Mouse (Mus musculus) layer of hippocampus, adult 6 months (tissue): ENCODE measurements around the gene Vmn2r14. TPM values are rescaled to one million over a fixed set of nuclear protein-coding genes. Genes with fewer than 3 reads are reported as not detected.

Experiments used
- long read RNA-seq, 2 experiments: library from polyadenylated mRNA; unstranded; transcript quantifications; one replicate each; pipeline ENCODE4 v2.0.0; 2019 to 2020
- polyA plus RNA-seq: library from polyadenylated mRNA; unstranded; fragments of <200 nt; fragmentation: Nextera tagmentation; gene quantifications from 2 replicates; pipeline ENCODE4 v1.2.3, GENCODE M21; 2021

Gene Vmn2r14
- polyA plus RNA-seq = not detected in 2 replicates
- long read RNA-seq, experiment 1 = 0 reads
- long read RNA-seq, experiment 2 = 0 reads

DNA sequence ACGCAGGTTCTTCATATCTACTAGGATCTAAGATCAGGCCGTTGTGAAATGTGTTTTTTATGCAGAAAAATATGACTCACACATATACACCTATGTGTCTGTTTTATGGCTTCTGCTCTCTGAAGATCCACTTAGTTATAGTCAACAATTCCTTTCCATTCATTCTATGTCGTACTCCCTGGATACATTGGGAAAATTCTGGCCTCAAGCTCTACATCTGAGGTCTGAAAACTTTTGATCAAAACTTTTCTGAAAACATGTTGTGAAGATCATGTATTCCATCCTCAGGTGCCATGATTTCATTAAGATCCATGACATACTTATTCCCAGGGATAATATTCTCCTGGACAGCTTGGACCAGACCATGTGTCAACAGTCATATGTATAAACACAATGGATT, at the start of gene Vmn2r14:
TSS of gene Vmn2r14 (minus strand) at position 101 of the 400 bp plus-strand sequence.

DNA sequence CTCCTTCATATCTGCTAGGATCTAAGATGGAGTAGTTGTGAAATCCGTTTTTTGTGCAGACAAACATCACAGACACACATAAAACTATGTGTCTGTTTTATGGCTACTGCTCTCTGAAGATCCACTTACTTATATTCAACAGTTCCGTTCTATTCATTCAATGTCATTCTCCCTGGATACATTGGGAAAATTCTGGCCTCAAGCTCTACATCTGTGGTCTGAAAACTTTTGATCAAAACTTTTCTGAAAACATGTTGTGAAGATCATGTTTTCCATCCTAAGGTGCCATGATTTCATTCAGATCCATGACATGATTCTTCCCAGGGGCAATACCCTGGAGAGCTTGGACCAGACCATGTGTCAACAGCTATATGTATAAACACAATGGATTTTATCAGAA, 32.4 kb downstream of the Vmn2r14 start, which contains the start of gene Vmn2r13:
TSS of gene Vmn2r13 (minus strand) at position 101 of the 400 bp plus-strand sequence.

Other genes with a start within 250 kb of the Vmn2r14 start
- gene Vmn2r10, start 218.2 kb downstream of the Vmn2r14 start, polyA plus RNA-seq = not detected in 2 replicates
- not detected in 2 replicates for gene Vmn2r11, start 165.1 kb downstream of the Vmn2r14 start, polyA plus RNA-seq
- not detected in 2 replicates for gene Vmn2r12, start 126.8 kb downstream of the Vmn2r14 start, polyA plus RNA-seq
- gene Vmn2r13, start 32.5 kb downstream of the Vmn2r14 start, polyA plus RNA-seq = not detected in 2 replicates
- gene Vmn2r15, start 72.9 kb upstream of the Vmn2r14 start, polyA plus RNA-seq = not detected in 2 replicates
- not detected in 2 replicates for gene Vmn2r16, start 105.5 kb upstream of the Vmn2r14 start, polyA plus RNA-seq
- not detected in 2 replicates for gene Vmn2r17, start 195.0 kb upstream of the Vmn2r14 start, polyA plus RNA-seq